ENCODE assay signal across 9 mouse cellular contexts in the genomic region with DNA sequence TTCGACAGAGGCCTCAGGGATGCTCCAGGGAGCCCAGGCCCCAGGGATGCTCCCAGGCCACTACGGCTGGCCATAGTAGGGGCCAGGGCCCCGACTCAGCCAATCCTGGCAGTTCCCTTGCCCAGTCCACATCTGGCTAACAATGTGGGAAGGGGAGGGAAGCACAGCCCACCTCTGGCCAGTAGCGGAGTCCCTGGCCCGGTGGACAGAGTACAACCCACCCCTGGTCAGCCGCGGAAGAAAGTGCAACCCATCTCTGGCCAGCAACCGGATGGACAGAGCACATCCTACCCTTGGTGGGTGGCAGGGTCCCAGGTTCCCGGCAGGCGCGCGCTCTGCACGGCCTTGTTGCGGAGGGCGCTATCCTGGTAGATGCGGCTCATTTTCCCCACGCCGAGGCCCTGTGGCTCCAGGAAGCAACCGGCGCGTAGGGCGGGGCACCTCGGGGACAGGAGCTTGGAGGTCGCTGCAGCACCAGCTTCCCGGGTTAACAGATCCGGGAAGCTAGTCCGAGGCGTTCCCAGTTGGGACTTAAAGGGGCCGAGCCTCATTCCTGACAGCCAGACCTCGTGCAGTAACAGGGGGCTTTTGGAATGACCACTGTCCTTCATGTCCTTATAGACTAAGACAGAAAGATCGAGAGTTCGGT. TPM values are rescaled to one million over a fixed set of nuclear protein-coding genes. Genes with fewer than 3 reads are reported as not detected.
A peak's percentile ranks its signal among the peaks of the same experiment; 100 is the strongest.
DNase-seq lines count a peak whose midpoint lies in the region; ATAC-seq and TF ChIP-seq lines count a peak whose summit lies in the region.
"Had no signal": no experiment of that assay in that cellular context is flagged by ENCODE, and none has a peak within 500 bp of the region (broad histone marks: within the 10 kb centered on the region; RNA-seq: fewer than 3 reads in every experiment).

A gene (minus strand): TSS at position 498 of the 649 bp plus-strand sequence.

- no peak for DNase-seq in thymus, adult 2 months
- DNase-seq in thymus, postnatal 14 days: no peak
- peak; percentile 76 for DNase-seq in embryonic facial prominence, embryonic 11.5 days (ENCODE audit: low spot score)
- DNase-seq in heart, adult 2 months: peak; percentile 85 to 87
- peak; percentile 86 for DNase-seq in kidney, adult 2 months
- DNase-seq in limb, embryonic 11.5 days (ENCODE audit: low spot score): peak; percentile 81

- H3K9ac ChIP-seq in embryonic facial prominence, embryonic 11.5 days (replicated peaks; ENCODE audit: low read length): peak within 1 kb of the TSS; percentile 72
- peak within 1 kb of the TSS; percentile 72 for H3K9ac ChIP-seq in heart, adult 2 months (ENCODE audit: low read depth, low read length)
- peak within 1 kb of the TSS; percentile 69 for H3K9ac ChIP-seq in limb, embryonic 11.5 days (ENCODE audit: low read length)
- peak within 1 kb of the TSS; percentile 73 for H3K9ac ChIP-seq in midbrain, embryonic 12.5 days (replicated peaks)
- peak within 1 kb of the TSS; percentile 39 for H3K9ac ChIP-seq in stomach, embryonic 14.5 days (replicated peaks; ENCODE audit: low read depth, low read length)

- H3K27ac ChIP-seq in thymus, adult 2 months (ENCODE audit: control insufficient read depth, insufficient read depth, low read length): no peak within 1 kb of the TSS
- H3K27ac ChIP-seq in embryonic facial prominence, embryonic 11.5 days (replicated peaks; ENCODE audit: low read depth, low read length): peak within 1 kb of the TSS; percentile 41; the same call in 1 of the 2 replicates
- H3K27ac ChIP-seq in heart, adult 2 months: peak within 1 kb of the TSS; percentile 90
- H3K27ac ChIP-seq in kidney, adult 2 months (ENCODE audit: insufficient read depth, low read depth, low read length): peak within 1 kb of the TSS; percentile 34
- H3K27ac ChIP-seq in limb, embryonic 11.5 days (replicated peaks; ENCODE audit: low read depth, low read length): no peak within 1 kb of the TSS; the same call in 1 of the 2 replicates
- peak within 1 kb of the TSS; percentile 52; the same call in 1 of the 2 replicates for H3K27ac ChIP-seq in midbrain, embryonic 12.5 days (replicated peaks)
- H3K27ac ChIP-seq in stomach, embryonic 14.5 days (ENCODE audit: low read length): peak within 1 kb of the TSS; percentile 72

- TF ChIP-seq CTCF in thymus, adult 2 months (IDR thresholded peaks at IDR 0.05; ENCODE audit: borderline replicate concordance, control insufficient read depth, extremely low read depth, insufficient read depth, low read length, poor library complexity): no peak
- TF ChIP-seq CTCF in heart, adult 2 months (IDR thresholded peaks at IDR 0.05): 0 out of 2 replicates have a peak, but pooled peaks have one; percentile 11
- no peak for TF ChIP-seq CTCF in kidney, adult 2 months (conservative IDR thresholded peaks at IDR 0.05; ENCODE audit: insufficient read depth, insufficient read length, low read depth, low read length)

- whole genome bisulfite sequencing in thymus, adult 2 months: 15% methylated on average over 32 of the region's 32 CpGs
- under 1% methylated on average over 32 of the region's 32 CpGs for WGBS in embryonic facial prominence, embryonic 11.5 days
- WGBS in heart, adult 2 months: 1% methylated on average over 32 of the region's 32 CpGs
- WGBS in kidney, adult 2 months: under 1% methylated on average over 32 of the region's 32 CpGs
- WGBS in limb, embryonic 11.5 days: under 1% methylated on average over 32 of the region's 32 CpGs
- 1% methylated on average over 32 of the region's 32 CpGs for WGBS in midbrain, embryonic 12.5 days
- 1% methylated on average over 32 of the region's 32 CpGs for WGBS in stomach, embryonic 14.5 days

- no peaks in the 10 kb centered on the region for H3K9me3 ChIP-seq in embryonic facial prominence, embryonic 11.5 days (replicated peaks; ENCODE audit: control insufficient read depth, low read length)
- H3K9me3 ChIP-seq in limb, embryonic 11.5 days (ENCODE audit: control insufficient read depth, low read length): no peaks in the 10 kb centered on the region
- no peaks in the 10 kb centered on the region for H3K9me3 ChIP-seq in midbrain, embryonic 12.5 days
- no peaks in the 10 kb centered on the region for H3K9me3 ChIP-seq in stomach, embryonic 14.5 days (ENCODE audit: control insufficient read depth, low read depth, low read length)

- H3K79me2 ChIP-seq in heart, adult 2 months (replicated peaks; ENCODE audit: control insufficient read depth, insufficient read depth, low read length): no peaks in the 10 kb centered on the region

- H3K4me3 ChIP-seq in thymus, adult 2 months (ENCODE audit: control insufficient read depth, insufficient read depth, low read length): peak within 1 kb of the TSS; percentile 15
- H3K4me3 ChIP-seq in embryonic facial prominence, embryonic 11.5 days (ENCODE audit: low read depth, low read length): peak within 1 kb of the TSS; percentile 50
- peak within 1 kb of the TSS; percentile 78 for H3K4me3 ChIP-seq in heart, adult 2 months
- H3K4me3 ChIP-seq in kidney, adult 2 months (ENCODE audit: insufficient read depth, low read depth, low read length): peak within 1 kb of the TSS; percentile 79
- H3K4me3 ChIP-seq in limb, embryonic 11.5 days (ENCODE audit: low read depth, low read length): peak within 1 kb of the TSS; percentile 47
- H3K4me3 ChIP-seq in midbrain, embryonic 12.5 days: peak within 1 kb of the TSS; percentile 57
- peak within 1 kb of the TSS; percentile 53 for H3K4me3 ChIP-seq in stomach, embryonic 14.5 days (ENCODE audit: low read depth, low read length)

- H3K4me2 ChIP-seq in embryonic facial prominence, embryonic 11.5 days (ENCODE audit: low read depth, low read length): peak within 1 kb of the TSS; percentile 68
- H3K4me2 ChIP-seq in limb, embryonic 11.5 days (ENCODE audit: low read depth, severe bottlenecking): peak within 1 kb of the TSS; percentile 65
- H3K4me2 ChIP-seq in midbrain, embryonic 12.5 days (replicated peaks): peak within 1 kb of the TSS; percentile 73
- peak within 1 kb of the TSS; percentile 66 for H3K4me2 ChIP-seq in stomach, embryonic 14.5 days (replicated peaks; ENCODE audit: low read depth, low read length)

- ATAC-seq in embryonic facial prominence, embryonic 11.5 days (replicated peaks; ENCODE audit: insufficient number of reproducible peaks, low FRiP score, low TSS enrichment, low read depth): peak; percentile 80
- peak; percentile 77 for ATAC-seq in limb, embryonic 11.5 days (ENCODE audit: insufficient number of reproducible peaks, low FRiP score, low TSS enrichment, low read depth)
- peak; percentile 83 for ATAC-seq in midbrain, embryonic 12.5 days (ENCODE audit: low FRiP score, low read depth)
- peak; percentile 76 for ATAC-seq in stomach, embryonic 14.5 days (ENCODE audit: insufficient number of reproducible peaks, insufficient read depth, low FRiP score, low read depth)

- H3K36me3 ChIP-seq in thymus, adult 2 months (ENCODE audit: control insufficient read depth, insufficient read depth, low read length): no peaks in the 10 kb centered on the region
- no peaks in the 10 kb centered on the region for H3K36me3 ChIP-seq in embryonic facial prominence, embryonic 11.5 days (replicated peaks; ENCODE audit: control insufficient read depth, insufficient read depth, low read depth, low read length)
- H3K36me3 ChIP-seq in heart, adult 2 months (ENCODE audit: control insufficient read depth, insufficient read depth, low read length): no peaks in the 10 kb centered on the region
- H3K36me3 ChIP-seq in kidney, adult 2 months (ENCODE audit: control insufficient read depth, insufficient read depth, low read length): no peaks in the 10 kb centered on the region
- no peaks in the 10 kb centered on the region for H3K36me3 ChIP-seq in limb, embryonic 11.5 days (ENCODE audit: control insufficient read depth, insufficient read depth, low read length)
- H3K36me3 ChIP-seq in midbrain, embryonic 12.5 days: no peaks in the 10 kb centered on the region
- no peaks in the 10 kb centered on the region for H3K36me3 ChIP-seq in stomach, embryonic 14.5 days (ENCODE audit: control insufficient read depth, insufficient read depth, low read length)

- intact Hi-C loops in heart, adult 2 months (cut with DNase I): loop anchor here (1.0 to 5.0 kb wide), 3 partner anchors 15 to 142 kb away; a partner anchor contains a TSS

- TF ChIP-seq POLR2A in thymus, adult 2 months (IDR thresholded peaks at IDR 0.05; ENCODE audit: control insufficient read depth, extremely low read depth, insufficient read depth, low read length, poor library complexity): no peak
- TF ChIP-seq POLR2A in heart, adult 2 months (IDR thresholded peaks at IDR 0.05; ENCODE audit: insufficient read depth, low read depth, low read length): peak; percentile 58; the same call in 1 of the 2 replicates
- no peak for TF ChIP-seq POLR2A in kidney, adult 2 months (IDR thresholded peaks at IDR 0.05; ENCODE audit: low read depth, low read length)

- 0 out of 2 replicates have a peak, but pooled peaks have one; percentile 37 for TF ChIP-seq EP300 in heart, adult 2 months (IDR thresholded peaks at IDR 0.05; ENCODE audit: insufficient read depth, low read depth, low read length)

- peaks cover 3% of the 10 kb centered on the region for H3K27me3 ChIP-seq in thymus, adult 2 months (ENCODE audit: control insufficient read depth, insufficient read depth, low read length)
- H3K27me3 ChIP-seq in embryonic facial prominence, embryonic 11.5 days (ENCODE audit: control insufficient read depth, insufficient read depth, low read length): no peaks in the 10 kb centered on the region
- H3K27me3 ChIP-seq in heart, adult 2 months (ENCODE audit: control insufficient read depth, insufficient read depth, low read length): no peaks in the 10 kb centered on the region
- H3K27me3 ChIP-seq in kidney, adult 2 months (replicated peaks; ENCODE audit: control insufficient read depth, insufficient read depth, low read length): no peaks in the 10 kb centered on the region
- no peaks in the 10 kb centered on the region for H3K27me3 ChIP-seq in limb, embryonic 11.5 days (ENCODE audit: control insufficient read depth, insufficient read depth, low read length)
- H3K27me3 ChIP-seq in midbrain, embryonic 12.5 days: 0 out of 2 replicates have a peak, but pooled peaks cover 6% of the 10 kb centered on the region
- H3K27me3 ChIP-seq in stomach, embryonic 14.5 days (ENCODE audit: control insufficient read depth, insufficient read depth, low read length): no peaks in the 10 kb centered on the region

- H3K4me1 ChIP-seq in thymus, adult 2 months (replicated peaks; ENCODE audit: control insufficient read depth, insufficient read depth, low read length): 0 out of 2 replicates have a peak, but pooled peaks cover 3% of the 10 kb centered on the region
- H3K4me1 ChIP-seq in embryonic facial prominence, embryonic 11.5 days (ENCODE audit: control insufficient read depth, insufficient read depth, low read length): peaks cover 3% of the 10 kb centered on the region; the same call in 1 of the 2 replicates
- H3K4me1 ChIP-seq in heart, adult 2 months (ENCODE audit: control insufficient read depth, insufficient read depth, low read length): no peaks in the 10 kb centered on the region; the same call in 1 of the 2 replicates
- peaks cover 8% of the 10 kb centered on the region; the same call in 1 of the 2 replicates for H3K4me1 ChIP-seq in kidney, adult 2 months (ENCODE audit: control insufficient read depth, insufficient read depth, low read length)
- H3K4me1 ChIP-seq in limb, embryonic 11.5 days (ENCODE audit: control insufficient read depth, insufficient read depth, low read length): no peaks in the 10 kb centered on the region
- H3K4me1 ChIP-seq in midbrain, embryonic 12.5 days: peaks cover 16% of the 10 kb centered on the region
- H3K4me1 ChIP-seq in stomach, embryonic 14.5 days (ENCODE audit: control insufficient read depth, insufficient read depth, low read length): peaks cover 11% of the 10 kb centered on the region; the same call in 1 of the 2 replicates

RNA-seq across cellular contexts. Expression of the gene that starts here (rescaled TPM):
- 4.6 and 5.4 TPM in 2 replicates for polyA plus RNA-seq in thymus, adult 2 months (2012; rRNA removed)
- 20.6 and 23.1 TPM in 2 replicates for polyA plus RNA-seq in embryonic facial prominence, embryonic 11.5 days (2014; fragmentation: Nextera tagmentation; extraction: Ambion mirVana)
- total RNA-seq in heart, adult 2 months (2021): 10 to 100 TPM in 1 of 2 experiments, 1 to 10 TPM in 1; 9.9 to 10.6 TPM
- polyA plus RNA-seq in heart, adult 2 months (2012; rRNA removed): 8.9 and 13.9 TPM in 2 replicates
- 15.4 and 17.0 TPM in 2 replicates for polyA plus RNA-seq in kidney, adult 2 months (2012; rRNA removed)
- polyA plus RNA-seq in limb, embryonic 11.5 days (2014; fragmentation: Nextera tagmentation; extraction: Ambion mirVana): 17.8 and 17.9 TPM in 2 replicates
- polyA plus RNA-seq in midbrain, embryonic 12.5 days (2016; fragmentation: Nextera tagmentation; extraction: Ambion mirVana): 19.2 and 21.0 TPM in 2 replicates
- polyA plus RNA-seq in stomach, embryonic 14.5 days (2014; fragmentation: Nextera tagmentation; extraction: Ambion mirVana): 37.7 and 39.6 TPM in 2 replicates
- total RNA-seq: CH12.LX had no signal

Comparison
In these comparisons a context has a peak if more than half of its experiments do, and no peak if none do; other contexts are left out.
1. DNase-seq: peak in embryonic facial prominence, embryonic 11.5 days (single experiment), heart, adult 2 months (2 of 2), kidney, adult 2 months (single experiment) and limb, embryonic 11.5 days (single experiment); none in thymus, adult 2 months (single experiment) and thymus, postnatal 14 days (single experiment).
2. H3K27ac ChIP-seq: peak in embryonic facial prominence, embryonic 11.5 days (single experiment), heart, adult 2 months (single experiment), kidney, adult 2 months (single experiment), midbrain, embryonic 12.5 days (single experiment) and stomach, embryonic 14.5 days (single experiment); none in thymus, adult 2 months (single experiment) and limb, embryonic 11.5 days (single experiment).
3. H3K4me3 ChIP-seq: peak in every context shown above with its lines; median percentile 79 in kidney, adult 2 months; 78 in heart, adult 2 months; 57 in midbrain, embryonic 12.5 days; 53 in stomach, embryonic 14.5 days; 50 in embryonic facial prominence, embryonic 11.5 days; 47 in limb, embryonic 11.5 days; 15 in thymus, adult 2 months.
4. Peak in every context shown above with its lines, with median percentiles within 50 percentile points of each other: ATAC-seq, H3K4me2 ChIP-seq and H3K9ac ChIP-seq.